Mouse (Mus musculus): ENCODE data around the gene Cacna2d3. TPM values are rescaled to one million over a fixed set of nuclear protein-coding genes. Genes with fewer than 3 reads are reported as not detected.

The Cacna2d3 gene
- total and polyA plus RNA-seq, 2 experiments from 2014 or later: 24.0 to 32.8 TPM

DNA sequence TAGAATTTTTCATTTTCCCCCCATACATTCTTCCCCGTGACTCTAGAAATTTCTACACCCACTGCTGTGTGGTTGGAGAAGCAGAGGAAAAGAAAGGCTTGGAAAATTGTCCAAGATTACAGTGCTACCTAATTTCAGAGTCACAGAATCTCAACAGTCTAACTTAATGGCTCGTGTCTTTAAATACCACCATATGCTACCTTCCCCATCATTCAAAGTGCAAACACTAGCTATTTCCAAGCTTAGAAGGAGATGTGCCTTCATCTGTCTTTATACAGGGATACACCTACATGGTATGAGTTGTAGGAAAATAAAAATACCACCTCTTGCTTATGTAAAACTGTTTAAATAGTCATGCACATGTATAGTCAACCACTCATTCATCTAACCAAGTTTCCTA lies 742.4 kb downstream of the Cacna2d3 start:
- Histone ChIP-seq H3K4me2 (ENCODE audit: low read depth, low read length, poor library complexity, severe bottlenecking) (no peak overlapping the region), H3K9ac (replicated peaks; ENCODE audit: low read length, poor library complexity, severe bottlenecking) (no peak overlapping the region), H3K27me3 (ENCODE audit: insufficient read depth, low read length) (no peaks in the 10 kb centered on the region), H3K27ac (ENCODE audit: low read depth, low read length) (no peak overlapping the region), H3K4me3 (ENCODE audit: low read depth, low read length) (no peak overlapping the region), H3K4me1 (ENCODE audit: insufficient read depth, low read length) (no peaks in the 10 kb centered on the region), H3K36me3 (ENCODE audit: insufficient read depth, low read length) (no peaks in the 10 kb centered on the region), H3K9me3 (ENCODE audit: low read length) (no peaks in the 10 kb centered on the region)
- WGBS: 93% methylated on average over 2 of the region's 2 CpGs
- ATAC-seq (ENCODE audit: low FRiP score) (no peak), DNase-seq (ENCODE audit: low spot score) (no peak)
- TF ChIP-seq CTCF (IDR thresholded peaks at IDR 0.05): no peak

- Histone ChIP-seq H3K9me3 (ENCODE audit: low read length) (no peaks in the 10 kb centered on the region), H3K4me1 (ENCODE audit: insufficient read depth, low read length) (no peaks in the 10 kb centered on the region), H3K4me3 (ENCODE audit: low read depth, low read length) (no peak overlapping the region), H3K36me3 (ENCODE audit: insufficient read depth, low read length) (no peaks in the 10 kb centered on the region), H3K9ac (replicated peaks; ENCODE audit: low read length, poor library complexity, severe bottlenecking) (no peak overlapping the region), H3K27ac (ENCODE audit: low read depth, low read length) (no peak overlapping the region), H3K27me3 (ENCODE audit: insufficient read depth, low read length) (no peaks in the 10 kb centered on the region), H3K4me2 (ENCODE audit: low read depth, low read length, poor library complexity, severe bottlenecking) (no peak overlapping the region)
- 34% methylated on average over 5 of the region's 5 CpGs for WGBS
- no peak for ATAC-seq (ENCODE audit: low FRiP score)
- DNase-seq (ENCODE audit: low spot score): no peak
- no peak for TF ChIP-seq CTCF (IDR thresholded peaks at IDR 0.05)
Measured at GRCm38 (mm10) chr14:28972620-28973019, 749.0 kb downstream of the Cacna2d3 start.

DNA sequence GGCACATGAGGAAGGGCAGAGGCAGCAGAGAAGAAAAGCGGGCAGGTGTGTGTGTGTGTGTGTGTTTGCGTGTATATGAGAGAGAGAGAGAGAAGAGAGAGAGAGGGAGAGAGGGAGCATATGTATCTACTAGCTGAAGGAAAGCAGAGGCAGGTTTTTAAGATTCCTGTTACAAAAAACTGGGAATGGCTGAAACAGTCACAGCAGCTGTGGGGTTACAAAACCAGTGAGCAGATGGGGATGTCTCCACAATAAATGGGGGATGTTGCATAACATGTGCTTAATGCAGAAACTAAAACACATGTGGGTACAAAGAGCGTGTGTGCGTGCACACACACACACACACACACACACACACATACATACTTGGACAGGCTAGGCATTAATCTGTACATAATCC lies 752.4 kb downstream of the Cacna2d3 start:
- Histone ChIP-seq H3K27me3 (ENCODE audit: insufficient read depth, low read length) (no peaks in the 10 kb centered on the region), H3K4me1 (ENCODE audit: insufficient read depth, low read length) (no peaks in the 10 kb centered on the region), H3K9ac (replicated peaks; ENCODE audit: low read length, poor library complexity, severe bottlenecking) (no peak overlapping the region), H3K4me3 (ENCODE audit: low read depth, low read length) (no peak overlapping the region), H3K9me3 (ENCODE audit: low read length) (no peaks in the 10 kb centered on the region), H3K36me3 (ENCODE audit: insufficient read depth, low read length) (no peaks in the 10 kb centered on the region), H3K4me2 (ENCODE audit: low read depth, low read length, poor library complexity, severe bottlenecking) (no peak overlapping the region), H3K27ac (ENCODE audit: low read depth, low read length) (no peak overlapping the region)
- no peak for TF ChIP-seq CTCF (IDR thresholded peaks at IDR 0.05)
- DNase-seq (ENCODE audit: low spot score): no peak
- 74% methylated on average over 4 of the region's 4 CpGs for WGBS
- ATAC-seq (ENCODE audit: low FRiP score): no peak

GRCm38 (mm10) chr14:28966881-28967280 lies 754.8 kb downstream of the Cacna2d3 start:
- H3K9me3 ChIP-seq (ENCODE audit: low read length): no peaks in the 10 kb centered on the region
- TF ChIP-seq CTCF (IDR thresholded peaks at IDR 0.05): no peak
- ATAC-seq (ENCODE audit: low FRiP score): no peak

DNA sequence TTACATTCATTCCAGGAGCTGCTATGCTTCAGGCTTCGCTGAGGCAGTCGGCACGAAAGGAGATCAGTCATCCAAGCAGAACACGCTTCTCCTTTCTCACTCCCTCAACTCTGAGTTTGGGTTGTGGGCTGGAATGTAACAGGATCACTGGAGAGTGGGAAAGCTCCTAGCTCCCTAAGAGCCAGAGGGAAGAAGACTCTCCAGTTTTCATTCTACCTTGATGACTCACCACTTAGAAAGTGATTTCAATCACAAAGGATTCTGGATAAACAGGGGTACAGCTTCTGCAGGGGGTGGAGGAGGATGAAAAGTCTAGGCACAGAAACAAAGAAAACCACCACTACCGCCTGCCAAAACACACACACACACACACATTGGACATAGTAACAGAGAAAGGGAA lies 760.3 kb downstream of the Cacna2d3 start:
- no peak for TF ChIP-seq CTCF (IDR thresholded peaks at IDR 0.05)
- H3K4me3 ChIP-seq (ENCODE audit: low read depth, low read length): no peak overlapping the region
- H3K9me3 ChIP-seq (ENCODE audit: low read length): no peaks in the 10 kb centered on the region
- DNase-seq (ENCODE audit: low spot score) (no peak), ATAC-seq (ENCODE audit: low FRiP score) (no peak)
- H3K4me1 ChIP-seq (ENCODE audit: insufficient read depth, low read length): peaks cover 6% of the 10 kb centered on the region; the same call in 1 of the 2 replicates
- no peak overlapping the region for H3K4me2 ChIP-seq (ENCODE audit: low read depth, low read length, poor library complexity, severe bottlenecking)
- no peak overlapping the region for H3K27ac ChIP-seq (ENCODE audit: low read depth, low read length)
- H3K36me3 ChIP-seq (ENCODE audit: insufficient read depth, low read length): no peaks in the 10 kb centered on the region
- 76% methylated on average over 5 of the region's 5 CpGs for WGBS
- no peak overlapping the region for H3K9ac ChIP-seq (replicated peaks; ENCODE audit: low read length, poor library complexity, severe bottlenecking)
- no peaks in the 10 kb centered on the region for H3K27me3 ChIP-seq (ENCODE audit: insufficient read depth, low read length)

More at GRCm38 (mm10) chr14:28966881-28967280, 754.8 kb downstream of the Cacna2d3 start:
- H3K36me3 ChIP-seq (ENCODE audit: insufficient read depth, low read length): no peaks in the 10 kb centered on the region
- no peak overlapping the region for H3K4me2 ChIP-seq (ENCODE audit: low read depth, low read length, poor library complexity, severe bottlenecking)
- H3K27ac ChIP-seq (ENCODE audit: low read depth, low read length): no peak overlapping the region
- no peak for DNase-seq (ENCODE audit: low spot score)
- no peak overlapping the region for H3K4me3 ChIP-seq (ENCODE audit: low read depth, low read length)
- no peak overlapping the region for H3K9ac ChIP-seq (replicated peaks; ENCODE audit: low read length, poor library complexity, severe bottlenecking)
- no peaks in the 10 kb centered on the region for H3K27me3 ChIP-seq (ENCODE audit: insufficient read depth, low read length)
- H3K4me1 ChIP-seq (ENCODE audit: insufficient read depth, low read length): no peaks in the 10 kb centered on the region

- Histone ChIP-seq H3K4me1 (ENCODE audit: insufficient read depth, low read length) (peaks cover 6% of the 10 kb centered on the region; the same call in 1 of the 2 replicates), H3K27me3 (ENCODE audit: insufficient read depth, low read length) (no peaks in the 10 kb centered on the region), H3K9ac (replicated peaks; ENCODE audit: low read length, poor library complexity, severe bottlenecking) (no peak overlapping the region), H3K9me3 (ENCODE audit: low read length) (no peaks in the 10 kb centered on the region), H3K4me3 (ENCODE audit: low read depth, low read length) (no peak overlapping the region), H3K27ac (ENCODE audit: low read depth, low read length) (no peak overlapping the region), H3K4me2 (ENCODE audit: low read depth, low read length, poor library complexity, severe bottlenecking) (no peak overlapping the region), H3K36me3 (ENCODE audit: insufficient read depth, low read length) (no peaks in the 10 kb centered on the region)
- ATAC-seq (ENCODE audit: low FRiP score) (no peak), DNase-seq (ENCODE audit: low spot score) (no peak)
- TF ChIP-seq CTCF (IDR thresholded peaks at IDR 0.05): no peak
- WGBS: 19% methylated on average over 3 of the region's 3 CpGs
Measured at GRCm38 (mm10) chr14:28959042-28959441, 762.6 kb downstream of the Cacna2d3 start.

Data from midbrain, postnatal 0 days (tissue).